Mouse (Mus musculus): ENCODE measurements around the gene Qsox1.

The Qsox1 gene

GRCm38 (mm10) chr1:155742411-155743363, 70.0 kb downstream of the Qsox1 start:
- no peak for DNase-seq

GRCm38 (mm10) chr1:155741988-155742387, 70.7 kb downstream of the Qsox1 start:
- no peak for DNase-seq

GRCm38 (mm10) chr1:155741378-155741945, 71.2 kb downstream of the Qsox1 start:
- no peak for DNase-seq

GRCm38 (mm10) chr1:155740622-155741377, 71.9 kb downstream of the Qsox1 start:
- no peak for DNase-seq

- DNase-seq, result no peak
Measured at GRCm38 (mm10) chr1:155737809-155738383, 74.8 kb downstream of the Qsox1 start.

GRCm38 (mm10) chr1:155737017-155737808, 75.5 kb downstream of the Qsox1 start:
- DNase-seq, result no peak

GRCm38 (mm10) chr1:155736096-155736825, 76.4 kb downstream of the Qsox1 start:
- DNase-seq, result no peak

GRCm38 (mm10) chr1:155731156-155731555, 81.5 kb downstream of the Qsox1 start:
- no peak for DNase-seq

GRCm38 (mm10) chr1:155729113-155729795, 83.4 kb downstream of the Qsox1 start:
- DNase-seq, result no peak

GRCm38 (mm10) chr1:155727830-155728229, 84.9 kb downstream of the Qsox1 start:
- DNase-seq, result no peak

Measured in layer of hippocampus, adult 9-11 months (tissue).